Mouse (Mus musculus) liver, embryonic 12.5 days (tissue): ENCODE data around the gene Tns4. TPM values are rescaled to one million over a fixed set of nuclear protein-coding genes. Genes with fewer than 3 reads are reported as not detected.

Source experiments
- ATAC-seq: fragments of 200-750 bp; cut with Nextera tagmentation; 2 replicates; pipeline ENCODE4 v1.8.0; 2017; ENCODE audit warnings: moderate number of reproducible peaks, mild to moderate bottlenecking, moderate library complexity
- H3K27ac ChIP-seq: fragments of 300-500 bp; sonication (generic); 2 replicates; pipeline ENCODE4 v1.5.1; 2016; ENCODE audit warnings: mild to moderate bottlenecking
- H3K27me3 ChIP-seq: fragments of 300-500 bp; sonication (generic); replicated peaks from 2 replicates; pipeline ENCODE4 v1.6.1; 2016; ENCODE audit warnings: mild to moderate bottlenecking, moderate library complexity
- H3K36me3 ChIP-seq: fragments of 300-500 bp; sonication (generic); 2 replicates; pipeline ENCODE4 v1.6.1; 2016; ENCODE audit warnings: mild to moderate bottlenecking, moderate library complexity
- H3K4me1 ChIP-seq: fragments of 300-500 bp; sonication (generic); 2 replicates; pipeline ENCODE4 v1.6.1; 2016
- H3K4me2 ChIP-seq: fragments of 300-500 bp; sonication (generic); 2 replicates; pipeline ENCODE4 v1.6.1; 2016; ENCODE audit warnings: mild to moderate bottlenecking, moderate library complexity
- H3K4me3 ChIP-seq: fragments of 300-500 bp; sonication (generic); 2 replicates; pipeline ENCODE4 v1.5.1; 2016; ENCODE audit warnings: mild to moderate bottlenecking, moderate library complexity
- H3K9ac ChIP-seq: fragments of 300-500 bp; sonication (generic); 2 replicates; pipeline ENCODE4 v1.6.1; 2016; ENCODE audit warnings: mild to moderate bottlenecking, moderate library complexity
- H3K9me3 ChIP-seq: fragments of 300-500 bp; sonication (generic); replicated peaks from 2 replicates; pipeline ENCODE4 v1.6.1; 2016; ENCODE audit warnings: mild to moderate bottlenecking, moderate library complexity
- WGBS: fragments of 180-500 bp; shearing (Covaris S2); methylation state at CpG from one replicate; pipeline ENCODE4 v1.1.7; 2016; ENCODE audit not compliant: insufficient replicate concordance; 5-methylcytosine and 5-hydroxymethylcytosine counted together
- polyA plus RNA-seq: library from polyadenylated mRNA; unstranded; fragments of >200 nt; fragmentation: Nextera tagmentation; extraction: Ambion mirVana; gene quantifications from 2 replicates; pipeline ENCODE4 v1.2.1, GENCODE M21; 2016

The Tns4 gene
- polyA plus RNA-seq, result 0.17 and 0.39 TPM in 2 replicates

- Histone ChIP-seq H3K4me1 (no peaks in the 10 kb centered on the region), H3K4me3 (no peak within 1 kb of the TSS), H3K4me2 (no peak within 1 kb of the TSS), H3K27me3 (peaks cover 36% of the 10 kb centered on the region), H3K9ac (no peak within 1 kb of the TSS), H3K9me3 (no peaks in the 10 kb centered on the region), H3K36me3 (no peaks in the 10 kb centered on the region), H3K27ac (no peak within 1 kb of the TSS)
- WGBS, result 48% methylated on average over 14 of the region's 14 CpGs
- no peak for ATAC-seq
These were observed at the start of gene Tns4 for GRCm38 (mm10) chr11:99089077-99089601. TSS of gene Tns4 (minus strand) at chr11:99089306.

- ATAC-seq, result no peak
- 0 out of 2 replicates have a peak, but pooled peaks cover under 1% of the 10 kb centered on the region for H3K27me3 ChIP-seq
- 26% methylated on average over 4 of the region's 4 CpGs for WGBS
- H3K4me2 ChIP-seq, result no peak overlapping the region
- no peaks in the 10 kb centered on the region for H3K36me3 ChIP-seq
- no peak overlapping the region for H3K9ac ChIP-seq
- H3K4me1 ChIP-seq, result peaks cover 34% of the 10 kb centered on the region
- no peaks in the 10 kb centered on the region for H3K9me3 ChIP-seq
- H3K27ac ChIP-seq, result no peak overlapping the region
- no peak overlapping the region for H3K4me3 ChIP-seq
These were observed 48.3 kb upstream of the Tns4 start for GRCm38 (mm10) chr11:99137385-99137784.

GRCm38 (mm10) chr11:99136961-99137360 lies 47.9 kb upstream of the Tns4 start:
- H3K36me3 ChIP-seq, result no peaks in the 10 kb centered on the region
- no peak overlapping the region for H3K27ac ChIP-seq
- H3K4me2 ChIP-seq, result no peak overlapping the region
- no peak overlapping the region for H3K9ac ChIP-seq
- peaks cover 34% of the 10 kb centered on the region for H3K4me1 ChIP-seq
- no peak overlapping the region for H3K4me3 ChIP-seq
- ATAC-seq, result no peak
- 52% methylated on average over 4 of the region's 4 CpGs for WGBS
- H3K9me3 ChIP-seq, result no peaks in the 10 kb centered on the region
- H3K27me3 ChIP-seq, result peaks cover 4% of the 10 kb centered on the region

- peaks cover 34% of the 10 kb centered on the region for H3K4me1 ChIP-seq
- H3K36me3 ChIP-seq, result no peaks in the 10 kb centered on the region
- no peak overlapping the region for H3K4me3 ChIP-seq
- 19% methylated on average over 3 of the region's 3 CpGs for WGBS
- peaks cover 10% of the 10 kb centered on the region for H3K27me3 ChIP-seq
- no peaks in the 10 kb centered on the region for H3K9me3 ChIP-seq
- H3K4me2 ChIP-seq, result no peak overlapping the region
- no peak overlapping the region for H3K27ac ChIP-seq
- ATAC-seq, result no peak
- no peak overlapping the region for H3K9ac ChIP-seq
These were observed 47.3 kb upstream of the Tns4 start for GRCm38 (mm10) chr11:99136361-99136760.

GRCm38 (mm10) chr11:99135047-99135440 lies 45.9 kb upstream of the Tns4 start:
- Histone ChIP-seq H3K4me3 (no peak overlapping the region), H3K27ac (0 out of 2 replicates have a peak overlapping the region, but pooled peaks have one; percentile 23), H3K36me3 (no peaks in the 10 kb centered on the region), H3K4me1 (peaks cover 38% of the 10 kb centered on the region), H3K27me3 (peaks cover 24% of the 10 kb centered on the region), H3K4me2 (no peak overlapping the region), H3K9ac (no peak overlapping the region), H3K9me3 (no peaks in the 10 kb centered on the region)
- no peak for ATAC-seq
- 67% methylated on average over 8 of the region's 8 CpGs for WGBS

- Histone ChIP-seq H3K4me2 (no peak overlapping the region), H3K27ac (0 out of 2 replicates have a peak overlapping the region, but pooled peaks have one; percentile 23), H3K36me3 (no peaks in the 10 kb centered on the region), H3K4me3 (no peak overlapping the region), H3K9ac (no peak overlapping the region), H3K9me3 (no peaks in the 10 kb centered on the region), H3K27me3 (peaks cover 29% of the 10 kb centered on the region), H3K4me1 (peaks cover 38% of the 10 kb centered on the region)
- ATAC-seq, result no peak
- WGBS, result 51% methylated on average over 15 of the region's 15 CpGs
These were observed 45.4 kb upstream of the Tns4 start for GRCm38 (mm10) chr11:99134266-99135046.

- Histone ChIP-seq H3K27me3 (peaks cover 34% of the 10 kb centered on the region), H3K4me2 (no peak overlapping the region), H3K9me3 (no peaks in the 10 kb centered on the region), H3K4me3 (no peak overlapping the region), H3K9ac (no peak overlapping the region), H3K27ac (peak overlapping the region; percentile 66), H3K4me1 (peaks cover 38% of the 10 kb centered on the region), H3K36me3 (no peaks in the 10 kb centered on the region)
- ATAC-seq, result no peak
- WGBS, result 11% methylated on average over 5 of the region's 5 CpGs
These were observed 44.3 kb upstream of the Tns4 start for GRCm38 (mm10) chr11:99133285-99133897.

- Histone ChIP-seq H3K27me3 (peaks cover 34% of the 10 kb centered on the region), H3K9me3 (no peaks in the 10 kb centered on the region), H3K4me3 (no peak overlapping the region), H3K27ac (no peak overlapping the region; the same call in 1 of the 2 replicates), H3K36me3 (no peaks in the 10 kb centered on the region), H3K4me2 (peak overlapping the region; percentile 33), H3K4me1 (peaks cover 46% of the 10 kb centered on the region), H3K9ac (no peak overlapping the region)
- WGBS, result 12% methylated on average over 11 of the region's 11 CpGs
- ATAC-seq, result 0 out of 2 replicates have a peak, but pooled peaks have one; percentile 27
These were observed 43.1 kb upstream of the Tns4 start for GRCm38 (mm10) chr11:99132091-99132730.

GRCm38 (mm10) chr11:99131463-99131840 lies 42.3 kb upstream of the Tns4 start:
- Histone ChIP-seq H3K4me1 (peaks cover 50% of the 10 kb centered on the region), H3K27me3 (peaks cover 34% of the 10 kb centered on the region), H3K4me2 (peak overlapping the region; percentile 33; the same call in 1 of the 2 replicates), H3K36me3 (no peaks in the 10 kb centered on the region), H3K4me3 (no peak overlapping the region), H3K27ac (no peak overlapping the region), H3K9ac (no peak overlapping the region), H3K9me3 (no peaks in the 10 kb centered on the region)
- ATAC-seq, result no peak
- WGBS, result 22% methylated on average over 12 of the region's 12 CpGs

- no peak overlapping the region for H3K4me3 ChIP-seq
- no peak overlapping the region for H3K4me2 ChIP-seq
- no peaks in the 10 kb centered on the region for H3K36me3 ChIP-seq
- peaks cover 34% of the 10 kb centered on the region for H3K27me3 ChIP-seq
- H3K9me3 ChIP-seq, result no peaks in the 10 kb centered on the region
- H3K9ac ChIP-seq, result no peak overlapping the region
- no peak for ATAC-seq
- peaks cover 49% of the 10 kb centered on the region for H3K4me1 ChIP-seq
- no peak overlapping the region for H3K27ac ChIP-seq
- WGBS, result 37% methylated on average over 5 of the region's 5 CpGs
These were observed 41.8 kb upstream of the Tns4 start for GRCm38 (mm10) chr11:99130736-99131462.

GRCm38 (mm10) chr11:99129287-99129686 lies 40.2 kb upstream of the Tns4 start:
- no peak overlapping the region for H3K4me2 ChIP-seq
- no peak for ATAC-seq
- no peak overlapping the region for H3K27ac ChIP-seq
- H3K9ac ChIP-seq, result no peak overlapping the region
- 50% methylated on average over 2 of the region's 2 CpGs for WGBS
- peaks cover 34% of the 10 kb centered on the region for H3K27me3 ChIP-seq
- no peaks in the 10 kb centered on the region for H3K36me3 ChIP-seq
- no peaks in the 10 kb centered on the region for H3K9me3 ChIP-seq
- H3K4me1 ChIP-seq, result peaks cover 58% of the 10 kb centered on the region
- H3K4me3 ChIP-seq, result no peak overlapping the region
